Mouse (Mus musculus): ENCODE measurements around the gene Hist1h2ag. TPM values are rescaled to one million over a fixed set of nuclear protein-coding genes. Genes with fewer than 3 reads are reported as not detected.
A peak's percentile ranks its signal among the peaks of the same experiment; 100 is the strongest.

The Hist1h2ag gene
- total RNA-seq, 2 experiments from 2014 or later: 142 to 3,967 TPM

DNA sequence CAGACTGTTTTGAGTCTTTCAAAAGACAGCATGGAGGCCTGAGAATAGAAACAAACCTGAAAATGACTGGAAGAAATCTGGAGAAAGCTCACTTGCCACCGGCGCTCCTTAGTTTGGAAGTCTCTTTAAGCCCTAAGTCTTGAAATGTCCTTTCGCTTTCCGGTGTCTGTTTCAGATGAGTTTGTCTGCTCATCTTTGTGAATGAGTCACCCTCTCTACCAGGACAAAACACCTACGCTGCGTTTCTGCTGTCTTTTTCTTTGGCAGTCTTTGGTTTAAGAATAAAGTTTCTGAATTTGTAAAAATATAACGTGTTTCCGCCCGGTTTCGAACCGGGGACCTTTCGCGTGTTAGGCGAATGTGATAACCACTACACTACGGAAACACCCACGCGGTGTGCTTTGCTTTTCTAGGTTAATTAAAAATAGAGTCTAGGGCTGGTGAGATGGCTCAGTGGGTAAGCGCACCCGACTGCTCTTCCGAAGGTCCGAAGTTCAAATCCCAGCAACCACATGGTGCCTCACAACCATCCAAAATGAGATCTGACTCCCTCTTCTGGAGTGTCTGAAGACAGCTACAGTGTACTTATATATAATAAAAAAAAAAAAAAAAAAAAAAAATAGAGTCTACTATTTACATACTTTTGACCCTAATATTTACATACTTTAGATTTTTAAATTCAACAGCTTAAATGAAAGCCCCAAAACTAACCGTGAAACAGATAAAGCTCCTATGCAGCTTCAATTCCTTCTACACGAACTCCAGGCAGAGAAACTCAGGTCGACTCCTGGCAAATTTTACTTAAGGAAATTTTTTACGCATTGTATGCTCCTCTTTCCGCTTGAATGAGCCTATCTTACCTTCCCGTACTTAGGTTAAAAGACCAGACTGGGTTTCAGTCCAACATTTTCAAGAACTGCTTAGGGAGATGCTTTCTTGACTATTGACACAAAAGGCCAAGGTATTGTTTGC is 27.0 kb downstream of the Hist1h2ag start:
- ATAC-seq (replicated peaks; ENCODE audit: low FRiP score, poor library complexity, severe bottlenecking): peak; percentile 72

GRCm38 (mm10) chr13:22014411-22014845 is 28.3 kb downstream of the Hist1h2ag start:
- ATAC-seq (replicated peaks; ENCODE audit: low FRiP score, poor library complexity, severe bottlenecking): no peak

- ATAC-seq (replicated peaks; ENCODE audit: low FRiP score, poor library complexity, severe bottlenecking): no peak
Measured at GRCm38 (mm10) chr13:22013716-22014115, 29.0 kb downstream of the Hist1h2ag start.

- ATAC-seq (replicated peaks; ENCODE audit: low FRiP score, poor library complexity, severe bottlenecking): no peak
Measured at GRCm38 (mm10) chr13:22009642-22010041, 33.1 kb downstream of the Hist1h2ag start, which contains the start of gene Prss16. Prss16 (minus strand) TSS chr13:22009742.

- no peak for ATAC-seq (replicated peaks; ENCODE audit: low FRiP score, poor library complexity, severe bottlenecking)
Measured at GRCm38 (mm10) chr13:22008707-22009106, 34.0 kb downstream of the Hist1h2ag start.

DNA sequence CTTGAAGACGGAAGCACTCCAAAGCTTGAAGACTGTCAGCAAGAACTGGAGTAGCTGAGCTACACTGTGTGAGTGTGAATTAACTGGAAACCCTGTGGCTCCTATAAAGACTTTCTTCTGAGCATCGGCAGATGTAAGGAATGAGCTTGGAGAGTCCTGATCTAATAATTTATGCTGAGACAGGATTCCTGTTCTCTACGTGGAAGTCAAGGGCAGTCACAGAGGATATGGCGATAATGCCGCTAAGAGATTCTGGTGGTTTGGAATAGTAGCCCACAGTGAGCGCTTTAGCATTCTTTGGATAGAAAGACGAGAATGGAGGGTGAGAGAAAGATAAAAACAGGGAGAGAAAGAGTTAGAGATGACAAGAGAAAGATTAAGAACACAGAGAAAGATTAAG is 34.9 kb downstream of the Hist1h2ag start:
- no peak for ATAC-seq (replicated peaks; ENCODE audit: low FRiP score, poor library complexity, severe bottlenecking)

DNA sequence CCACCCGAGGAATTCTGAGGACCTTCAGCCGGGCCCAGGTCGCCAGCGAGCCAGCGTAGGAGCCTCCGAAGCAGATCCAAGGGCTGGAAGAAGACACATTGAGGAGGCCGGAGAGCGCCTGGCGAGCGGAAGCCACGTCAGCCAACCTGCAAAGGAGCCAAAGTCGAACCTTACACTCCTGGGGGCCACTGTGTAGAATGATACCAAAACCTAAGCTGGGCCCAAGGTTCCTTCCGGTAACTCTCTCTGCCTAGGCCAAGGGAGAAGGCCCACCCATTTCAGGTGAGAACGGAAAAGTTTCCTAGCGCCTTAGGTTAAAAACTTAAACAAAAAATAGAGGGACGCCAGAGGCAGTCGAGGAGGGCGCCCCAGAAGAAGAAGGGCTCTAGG is 35.6 kb downstream of the Hist1h2ag start:
- ATAC-seq (replicated peaks; ENCODE audit: low FRiP score, poor library complexity, severe bottlenecking): no peak

GRCm38 (mm10) chr13:22006334-22007120 is 36.2 kb downstream of the Hist1h2ag start:
- peak; percentile 42 for ATAC-seq (replicated peaks; ENCODE audit: low FRiP score, poor library complexity, severe bottlenecking)

DNA sequence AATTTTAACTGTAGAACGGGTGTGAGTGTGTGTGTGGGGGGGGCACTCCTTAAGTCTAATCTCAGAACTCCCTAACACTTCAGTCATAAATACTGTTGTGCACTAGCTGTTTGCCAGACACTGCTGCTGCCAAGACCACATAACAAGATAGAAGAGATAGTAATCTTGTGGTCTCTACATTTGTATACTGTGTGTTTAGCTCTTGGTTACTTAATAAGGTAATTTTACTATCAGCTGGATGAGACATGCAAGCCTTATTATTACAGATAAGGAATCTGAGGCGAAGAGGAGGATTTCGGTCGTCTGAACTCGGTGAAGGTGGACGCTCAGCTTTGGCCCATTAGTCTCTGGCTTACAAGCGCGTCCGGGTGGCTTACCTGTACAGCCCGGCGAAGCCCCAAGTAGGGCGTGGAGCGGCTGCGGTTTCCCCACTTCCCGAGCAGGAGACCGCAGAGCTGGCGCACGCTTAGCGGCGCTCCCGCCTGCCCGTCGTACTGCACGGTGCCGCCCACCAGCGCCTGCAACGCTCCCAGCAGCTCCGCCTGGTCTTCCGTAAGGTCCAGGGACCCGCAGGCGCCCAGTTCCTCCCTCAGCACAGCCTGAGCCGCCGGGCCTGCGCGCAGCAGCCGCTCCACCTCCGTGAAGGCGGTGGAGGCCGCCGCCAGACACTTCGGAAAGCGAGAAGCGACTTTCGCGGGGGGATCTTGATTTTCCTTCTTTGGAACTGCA is 37.0 kb downstream of the Hist1h2ag start:
- peak; percentile 23; the same call in 1 of the 2 replicates for ATAC-seq (replicated peaks; ENCODE audit: low FRiP score, poor library complexity, severe bottlenecking)

GRCm38 (mm10) chr13:22001823-22002222 is 40.9 kb downstream of the Hist1h2ag start:
- ATAC-seq (replicated peaks; ENCODE audit: low FRiP score, poor library complexity, severe bottlenecking): no peak

DNA sequence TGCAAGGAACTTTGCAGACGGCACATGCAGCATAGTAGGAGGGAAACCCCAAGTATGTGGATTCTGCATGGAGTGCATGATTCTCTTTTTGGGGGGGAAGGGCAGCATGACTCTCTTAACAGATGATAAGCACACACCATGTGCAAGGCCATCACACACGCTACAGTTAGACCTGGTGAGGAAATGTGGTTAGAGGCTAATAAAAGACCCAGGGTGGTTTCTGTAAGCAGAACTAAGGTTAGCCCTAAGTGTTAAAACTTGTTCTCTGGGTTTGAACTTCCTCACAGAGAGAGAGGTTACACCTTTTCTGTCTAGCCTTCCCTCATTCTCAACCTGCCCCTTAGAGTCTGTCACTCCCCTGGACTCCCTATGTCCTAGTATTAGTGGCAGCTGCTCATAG is 41.4 kb downstream of the Hist1h2ag start:
- no peak for ATAC-seq (replicated peaks; ENCODE audit: low FRiP score, poor library complexity, severe bottlenecking)

DNA sequence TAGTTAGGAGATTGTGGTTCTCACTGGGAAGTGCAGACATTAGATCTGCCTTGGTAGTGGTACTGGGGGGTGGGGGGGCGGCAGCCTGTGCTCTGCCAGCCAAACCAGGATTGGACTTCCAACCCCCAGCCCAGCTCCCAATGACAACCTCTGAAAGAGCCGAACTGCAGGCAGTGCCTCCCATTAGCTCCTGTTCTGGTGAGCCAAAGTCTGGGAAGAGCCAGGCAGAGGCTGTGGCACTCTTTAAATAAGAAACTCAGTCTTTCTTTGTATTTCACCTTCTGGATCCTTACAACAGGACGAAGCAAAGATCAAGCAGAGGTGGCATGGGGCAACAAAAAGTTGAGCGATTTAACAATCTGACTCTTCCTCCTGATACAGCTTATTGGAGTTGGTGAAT is 43.6 kb downstream of the Hist1h2ag start:
- no peak for ATAC-seq (replicated peaks; ENCODE audit: low FRiP score, poor library complexity, severe bottlenecking)

- ATAC-seq (replicated peaks; ENCODE audit: low FRiP score, poor library complexity, severe bottlenecking): no peak
Measured at GRCm38 (mm10) chr13:21998412-21998811, 44.3 kb downstream of the Hist1h2ag start.

GRCm38 (mm10) chr13:21997821-21998220 is 44.9 kb downstream of the Hist1h2ag start:
- ATAC-seq (replicated peaks; ENCODE audit: low FRiP score, poor library complexity, severe bottlenecking): no peak

DNA sequence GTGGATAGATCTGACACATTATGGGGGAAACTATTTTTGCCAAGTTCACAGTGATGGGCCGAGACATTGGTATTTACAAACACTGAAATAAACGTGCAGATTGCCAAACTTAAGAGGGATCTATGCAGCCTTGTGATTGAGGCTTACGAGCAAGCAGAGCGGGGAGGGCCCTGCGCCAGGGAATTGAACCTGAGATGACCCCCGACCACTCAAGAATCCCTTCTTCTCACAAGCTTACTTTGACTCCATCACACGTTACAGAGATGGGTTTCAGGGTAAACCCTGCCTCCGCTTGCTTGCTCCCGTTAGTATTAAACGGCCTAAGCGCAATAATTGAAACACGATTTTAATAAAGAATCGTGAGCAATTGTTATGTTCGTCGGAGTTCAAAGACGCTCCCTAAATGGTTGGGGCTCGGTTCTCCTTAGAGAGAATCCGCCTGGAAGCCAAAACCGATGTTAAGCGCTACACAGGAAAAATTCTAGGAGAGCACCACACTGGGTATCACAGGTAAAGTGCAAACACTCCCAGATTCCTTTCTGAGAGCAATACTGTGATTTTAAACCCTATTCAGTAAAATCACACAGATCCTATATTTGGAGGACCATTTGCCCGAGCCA is 45.4 kb downstream of the Hist1h2ag start:
- ATAC-seq (replicated peaks; ENCODE audit: low FRiP score, poor library complexity, severe bottlenecking): no peak

DNA sequence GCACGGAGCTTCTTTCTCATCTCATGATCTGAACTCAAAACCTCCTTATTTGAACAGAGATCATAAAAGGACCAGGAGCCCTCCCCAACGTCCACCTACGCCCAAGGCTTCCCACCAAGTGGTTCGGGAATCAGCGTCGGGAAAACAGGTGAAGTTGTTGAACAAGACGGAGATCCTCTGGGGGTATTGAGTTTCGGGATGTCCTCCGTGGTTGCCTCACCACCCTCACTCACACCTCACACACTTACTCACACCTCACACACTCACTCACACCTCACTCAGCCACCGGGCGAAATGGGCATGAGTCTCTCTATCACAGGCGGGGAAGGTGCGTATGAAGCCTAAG is 45.9 kb downstream of the Hist1h2ag start:
- ATAC-seq (replicated peaks; ENCODE audit: low FRiP score, poor library complexity, severe bottlenecking): no peak

- no peak for ATAC-seq (replicated peaks; ENCODE audit: low FRiP score, poor library complexity, severe bottlenecking)
Measured at GRCm38 (mm10) chr13:21996101-21996839, 46.5 kb downstream of the Hist1h2ag start.

DNA sequence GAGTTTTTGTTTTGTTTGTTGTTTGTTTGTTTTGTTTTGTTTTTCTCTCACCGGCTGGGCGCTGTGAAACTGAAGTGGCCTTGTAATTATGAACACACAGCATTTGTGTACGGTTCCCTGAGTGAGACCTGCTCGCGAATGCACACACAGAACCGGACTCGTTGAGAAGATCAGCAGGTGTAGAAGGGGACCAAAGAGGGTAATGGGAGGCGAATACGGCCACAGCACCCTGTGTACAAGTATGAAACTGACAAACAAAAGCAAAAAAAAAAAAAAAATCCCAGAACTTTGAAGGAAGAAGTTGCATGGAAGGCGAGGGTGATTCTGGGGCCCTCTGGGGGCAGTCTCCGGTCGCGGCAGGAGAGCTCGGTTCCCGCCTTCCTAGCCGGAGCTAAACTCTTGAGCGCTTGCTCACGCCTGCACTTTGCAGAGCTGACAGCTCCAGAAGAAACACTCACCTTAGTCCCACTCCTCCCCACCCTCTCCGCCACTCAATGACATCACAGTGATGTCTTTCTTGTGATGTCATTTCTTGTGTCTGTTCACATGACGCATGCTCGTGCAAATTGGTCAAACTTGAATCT is 47.3 kb downstream of the Hist1h2ag start:
- ATAC-seq (replicated peaks; ENCODE audit: low FRiP score, poor library complexity, severe bottlenecking): no peak

DNA sequence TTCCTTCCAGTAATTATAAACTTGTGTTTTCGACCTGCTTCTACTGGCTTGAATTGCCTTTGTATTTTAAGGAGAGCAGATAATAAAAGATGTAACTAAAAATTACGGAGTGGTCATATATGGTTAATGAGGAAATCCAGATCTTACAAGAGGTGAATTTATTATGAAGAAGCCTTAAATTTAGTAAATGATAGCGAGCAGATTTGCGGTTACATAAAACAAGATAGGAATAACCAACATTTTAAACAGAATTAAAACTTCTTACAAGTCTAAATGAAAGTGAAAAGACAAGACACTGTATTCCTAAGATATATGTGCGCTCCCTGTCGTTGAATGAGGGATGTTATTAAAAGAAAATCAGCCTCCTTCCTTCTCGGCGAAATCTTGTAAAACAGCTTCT is 47.8 kb downstream of the Hist1h2ag start:
- ATAC-seq (replicated peaks; ENCODE audit: low FRiP score, poor library complexity, severe bottlenecking): no peak

Measured in erythroid progenitor cell, adult 5-6 weeks (primary cell).